Mouse (Mus musculus) heart, embryonic 15.5 days (tissue): ENCODE results near the gene Galnt7. TPM values are rescaled to one million over a fixed set of nuclear protein-coding genes. Genes with fewer than 3 reads are reported as not detected.
A peak's percentile ranks its signal among the peaks of the same experiment; 100 is the strongest.

Experiments used
- ATAC-seq: fragments of 200-750 bp; cut with Nextera tagmentation; replicated peaks from 2 replicates; pipeline ENCODE4 v1.8.0; 2017; ENCODE audit warnings: low read depth, moderate TSS enrichment; ENCODE audit not compliant: insufficient number of reproducible peaks, insufficient read depth, low FRiP score
- H3K27ac ChIP-seq: fragments of 300-500 bp; sonication (generic); 2 replicates; pipeline ENCODE4 v1.5.1; 2015; ENCODE audit warnings: mild to moderate bottlenecking, inconsistent platforms
- H3K27me3 ChIP-seq: fragments of 300-500 bp; sonication (generic); 2 replicates; pipeline ENCODE4 v1.6.1; 2015; ENCODE audit warnings: inconsistent platforms
- H3K36me3 ChIP-seq: fragments of 300-500 bp; sonication (generic); 2 replicates; pipeline ENCODE4 v1.6.1; 2015; ENCODE audit warnings: mild to moderate bottlenecking, inconsistent platforms
- H3K4me1 ChIP-seq: fragments of 300-500 bp; sonication (generic); replicated peaks from 2 replicates; pipeline ENCODE4 v1.6.1; 2015; ENCODE audit warnings: inconsistent platforms
- H3K4me2 ChIP-seq: fragments of 300-500 bp; sonication (generic); 2 replicates; pipeline ENCODE4 v1.6.1; 2015; ENCODE audit warnings: inconsistent platforms, mild to moderate bottlenecking, moderate library complexity
- H3K4me3 ChIP-seq: fragments of 300-500 bp; sonication (generic); 2 replicates; pipeline ENCODE4 v1.5.1; 2015; ENCODE audit warnings: mild to moderate bottlenecking, inconsistent platforms
- H3K9ac ChIP-seq: fragments of 300-500 bp; sonication (generic); 2 replicates; pipeline ENCODE4 v1.6.1; 2015; ENCODE audit warnings: mild to moderate bottlenecking, inconsistent platforms
- H3K9me3 ChIP-seq: fragments of 300-500 bp; sonication (generic); replicated peaks from 2 replicates; pipeline ENCODE4 v1.6.1; 2016; ENCODE audit warnings: inconsistent platforms
- WGBS: fragments of 180-500 bp; shearing (Covaris S2); methylation state at CpG from one replicate; pipeline ENCODE4 v1.1.7; 2015; ENCODE audit warnings: mixed read lengths; 5-methylcytosine and 5-hydroxymethylcytosine counted together
- polyA plus RNA-seq: library from polyadenylated mRNA; unstranded; fragments of >200 nt; fragmentation: Nextera tagmentation; extraction: Ambion mirVana; gene quantifications from 2 replicates; pipeline ENCODE4 v1.2.1, GENCODE M21; 2015

The Galnt7 gene
- polyA plus RNA-seq, 1 experiment from 2014 or later, result 5.2 TPM

GRCm38 (mm10) chr8:57599813-57600555, 52.8 kb downstream of the Galnt7 start:
- peak overlapping the region; percentile 53 for H3K4me2 ChIP-seq
- WGBS, result 27% methylated on average over 22 of the region's 22 CpGs
- no peak overlapping the region for H3K9ac ChIP-seq

GRCm38 (mm10) chr8:57595853-57596252, 57.0 kb downstream of the Galnt7 start:
- no peak for ATAC-seq
- H3K36me3 ChIP-seq, result no peaks in the 10 kb centered on the region
- WGBS, result 81% methylated on average over 3 of the region's 3 CpGs

More at GRCm38 (mm10) chr8:57599813-57600555, 52.8 kb downstream of the Galnt7 start:
- no peak overlapping the region for H3K27ac ChIP-seq
- no peaks in the 10 kb centered on the region for H3K36me3 ChIP-seq
- peak overlapping the region; percentile 18 for H3K4me3 ChIP-seq
- no peak for ATAC-seq
- peaks cover 11% of the 10 kb centered on the region for H3K4me1 ChIP-seq
- no peaks in the 10 kb centered on the region for H3K9me3 ChIP-seq
- no peaks in the 10 kb centered on the region for H3K27me3 ChIP-seq

GRCm38 (mm10) chr8:57594175-57594885, 58.5 kb downstream of the Galnt7 start:
- ATAC-seq, result no peak
- Histone ChIP-seq H3K4me2 (no peak overlapping the region), H3K36me3 (no peaks in the 10 kb centered on the region), H3K9me3 (no peaks in the 10 kb centered on the region), H3K27ac (no peak overlapping the region), H3K9ac (no peak overlapping the region), H3K4me3 (no peak overlapping the region), H3K27me3 (no peaks in the 10 kb centered on the region), H3K4me1 (no peaks in the 10 kb centered on the region)
- WGBS, result 58% methylated on average over 6 of the region's 6 CpGs

More at GRCm38 (mm10) chr8:57595853-57596252, 57.0 kb downstream of the Galnt7 start:
- H3K4me2 ChIP-seq, result no peak overlapping the region
- H3K4me3 ChIP-seq, result no peak overlapping the region
- no peak overlapping the region for H3K27ac ChIP-seq
- H3K9ac ChIP-seq, result no peak overlapping the region
- no peaks in the 10 kb centered on the region for H3K27me3 ChIP-seq
- peaks cover 5% of the 10 kb centered on the region for H3K4me1 ChIP-seq
- no peaks in the 10 kb centered on the region for H3K9me3 ChIP-seq

- no peaks in the 10 kb centered on the region for H3K36me3 ChIP-seq
- no peaks in the 10 kb centered on the region for H3K9me3 ChIP-seq
- ATAC-seq, result no peak
- 71% methylated on average over 7 of the region's 7 CpGs for WGBS
- H3K27ac ChIP-seq, result no peak overlapping the region
- H3K9ac ChIP-seq, result no peak overlapping the region
- no peak overlapping the region for H3K4me2 ChIP-seq
- H3K4me3 ChIP-seq, result no peak overlapping the region
- no peaks in the 10 kb centered on the region for H3K27me3 ChIP-seq
- no peaks in the 10 kb centered on the region for H3K4me1 ChIP-seq
Measured at GRCm38 (mm10) chr8:57592604-57593003, 60.2 kb downstream of the Galnt7 start.

- Histone ChIP-seq H3K4me3 (no peak overlapping the region), H3K27ac (no peak overlapping the region), H3K9me3 (no peaks in the 10 kb centered on the region), H3K4me1 (no peaks in the 10 kb centered on the region), H3K4me2 (no peak overlapping the region), H3K36me3 (no peaks in the 10 kb centered on the region), H3K9ac (no peak overlapping the region), H3K27me3 (no peaks in the 10 kb centered on the region)
- WGBS, result 89% methylated on average over 4 of the region's 4 CpGs
- no peak for ATAC-seq
Measured at GRCm38 (mm10) chr8:57591681-57592080, 61.2 kb downstream of the Galnt7 start.

GRCm38 (mm10) chr8:57590015-57590414, 62.8 kb downstream of the Galnt7 start:
- no peak overlapping the region for H3K4me2 ChIP-seq
- no peak for ATAC-seq
- no peak overlapping the region for H3K9ac ChIP-seq
- no peaks in the 10 kb centered on the region for H3K36me3 ChIP-seq
- no peak overlapping the region for H3K4me3 ChIP-seq
- H3K4me1 ChIP-seq, result no peaks in the 10 kb centered on the region
- H3K27me3 ChIP-seq, result no peaks in the 10 kb centered on the region
- H3K27ac ChIP-seq, result no peak overlapping the region
- WGBS, result 68% methylated on average over 8 of the region's 8 CpGs
- H3K9me3 ChIP-seq, result no peaks in the 10 kb centered on the region

- no peaks in the 10 kb centered on the region for H3K27me3 ChIP-seq
- H3K9me3 ChIP-seq, result no peaks in the 10 kb centered on the region
- no peak overlapping the region for H3K4me2 ChIP-seq
- H3K9ac ChIP-seq, result no peak overlapping the region
- no peak for ATAC-seq
- H3K4me3 ChIP-seq, result no peak overlapping the region
- H3K4me1 ChIP-seq, result no peaks in the 10 kb centered on the region
- H3K36me3 ChIP-seq, result no peaks in the 10 kb centered on the region
- WGBS, result 63% methylated on average over 9 of the region's 9 CpGs
- H3K27ac ChIP-seq, result no peak overlapping the region
Measured at GRCm38 (mm10) chr8:57589176-57589575, 63.7 kb downstream of the Galnt7 start.

GRCm38 (mm10) chr8:57588604-57589003, 64.2 kb downstream of the Galnt7 start:
- Histone ChIP-seq H3K4me2 (no peak overlapping the region), H3K27me3 (no peaks in the 10 kb centered on the region), H3K4me1 (no peaks in the 10 kb centered on the region), H3K9ac (no peak overlapping the region), H3K4me3 (no peak overlapping the region), H3K9me3 (no peaks in the 10 kb centered on the region), H3K27ac (no peak overlapping the region), H3K36me3 (no peaks in the 10 kb centered on the region)
- no peak for ATAC-seq
- 90% methylated on average over 1 of the region's 1 CpGs for WGBS

- H3K4me3 ChIP-seq, result no peak overlapping the region
- H3K4me1 ChIP-seq, result no peaks in the 10 kb centered on the region
- no peak overlapping the region for H3K9ac ChIP-seq
- no peaks in the 10 kb centered on the region for H3K27me3 ChIP-seq
- WGBS, result 55% methylated on average over 4 of the region's 4 CpGs
- H3K9me3 ChIP-seq, result no peaks in the 10 kb centered on the region
- H3K36me3 ChIP-seq, result no peaks in the 10 kb centered on the region
- ATAC-seq, result no peak
- H3K4me2 ChIP-seq, result no peak overlapping the region
- no peak overlapping the region for H3K27ac ChIP-seq
Measured at GRCm38 (mm10) chr8:57586667-57587066, 66.2 kb downstream of the Galnt7 start.

- ATAC-seq, result no peak
- H3K9me3 ChIP-seq, result no peaks in the 10 kb centered on the region
- WGBS, result 82% methylated on average over 3 of the region's 3 CpGs
Measured at GRCm38 (mm10) chr8:57585831-57586230, 67.0 kb downstream of the Galnt7 start.

GRCm38 (mm10) chr8:57585128-57585442, 67.7 kb downstream of the Galnt7 start:
- 89% methylated on average over 5 of the region's 5 CpGs for WGBS
- Histone ChIP-seq H3K4me3 (no peak overlapping the region), H3K4me2 (no peak overlapping the region), H3K9me3 (no peaks in the 10 kb centered on the region), H3K36me3 (no peaks in the 10 kb centered on the region), H3K27ac (no peak overlapping the region), H3K9ac (no peak overlapping the region), H3K4me1 (no peaks in the 10 kb centered on the region), H3K27me3 (no peaks in the 10 kb centered on the region)
- ATAC-seq, result no peak

More at GRCm38 (mm10) chr8:57585831-57586230, 67.0 kb downstream of the Galnt7 start:
- Histone ChIP-seq H3K9ac (no peak overlapping the region), H3K27ac (no peak overlapping the region), H3K4me2 (no peak overlapping the region), H3K4me1 (no peaks in the 10 kb centered on the region), H3K36me3 (no peaks in the 10 kb centered on the region), H3K4me3 (no peak overlapping the region), H3K27me3 (no peaks in the 10 kb centered on the region)
